Mouse (Mus musculus): ENCODE results near the gene E130116L18Rik.
A peak's percentile ranks its signal among the peaks of the same experiment; 100 is the strongest.
"Not testable (repeated sequence)": the region's sequence is repeated elsewhere in the genome, so short reads cannot be mapped to it uniquely, and the experiment has no call there.

E130116L18Rik gene

GRCm38 (mm10) chr5:25222752-25223702 lies at the start of gene E130116L18Rik:
E130116L18Rik (minus strand) TSS chr5:25223153.
- DNase-seq (ENCODE audit: low spot score) = peak; percentile 96

- DNase-seq (ENCODE audit: low spot score) = no peak
These were observed 45.4 kb upstream of the E130116L18Rik start for GRCm38 (mm10) chr5:25268258-25268888.

- no peak for DNase-seq (ENCODE audit: low spot score)
These were observed 39.3 kb upstream of the E130116L18Rik start for GRCm38 (mm10) chr5:25262266-25262665.

GRCm38 (mm10) chr5:25261452-25261851 lies 38.5 kb upstream of the E130116L18Rik start:
- DNase-seq (ENCODE audit: low spot score) = no peak

- no peak for DNase-seq (ENCODE audit: low spot score)
These were observed 33.7 kb upstream of the E130116L18Rik start for GRCm38 (mm10) chr5:25256686-25257085.

- DNase-seq (ENCODE audit: low spot score) = no peak
These were observed 31.5 kb upstream of the E130116L18Rik start for GRCm38 (mm10) chr5:25254491-25254890.

- DNase-seq (ENCODE audit: low spot score) = no peak
These were observed 30.0 kb upstream of the E130116L18Rik start for GRCm38 (mm10) chr5:25252825-25253544.

- DNase-seq (ENCODE audit: low spot score) = no peak
These were observed 29.5 kb upstream of the E130116L18Rik start for GRCm38 (mm10) chr5:25252423-25252822.

GRCm38 (mm10) chr5:25247036-25247435 lies 24.1 kb upstream of the E130116L18Rik start:
- DNase-seq (ENCODE audit: low spot score) = no peak

- no peak for DNase-seq (ENCODE audit: low spot score)
These were observed 23.5 kb upstream of the E130116L18Rik start for GRCm38 (mm10) chr5:25246473-25246865.

GRCm38 (mm10) chr5:25245806-25246472 lies 23.0 kb upstream of the E130116L18Rik start:
- DNase-seq (ENCODE audit: low spot score) = no peak

- DNase-seq (ENCODE audit: low spot score) = no peak
These were observed 20.1 kb upstream of the E130116L18Rik start for GRCm38 (mm10) chr5:25243101-25243500.

- not testable (repeated sequence) for DNase-seq (ENCODE audit: low spot score)
These were observed 1.4 kb upstream of the E130116L18Rik start for GRCm38 (mm10) chr5:25224377-25224776.

GRCm38 (mm10) chr5:25221604-25222003 lies 1.3 kb downstream of the E130116L18Rik start, which contains the start of gene Galnt11:
Galnt11 (plus strand) TSS chr5:25221904.
- no peak for DNase-seq (ENCODE audit: low spot score)

GRCm38 (mm10) chr5:25215006-25215405 lies 7.9 kb downstream of the E130116L18Rik start:
- DNase-seq (ENCODE audit: low spot score) = peak; percentile 7

- not testable (repeated sequence) for DNase-seq (ENCODE audit: low spot score)
These were observed 9.7 kb downstream of the E130116L18Rik start for GRCm38 (mm10) chr5:25213216-25213615.

GRCm38 (mm10) chr5:25211872-25212271 lies 11.1 kb downstream of the E130116L18Rik start:
- no peak for DNase-seq (ENCODE audit: low spot score)

GRCm38 (mm10) chr5:25190521-25190920 lies 32.4 kb downstream of the E130116L18Rik start:
- DNase-seq (ENCODE audit: low spot score) = no peak

GRCm38 (mm10) chr5:25188802-25189201 lies 34.2 kb downstream of the E130116L18Rik start:
- no peak for DNase-seq (ENCODE audit: low spot score)

GRCm38 (mm10) chr5:25187727-25188126 lies 35.2 kb downstream of the E130116L18Rik start:
- no peak for DNase-seq (ENCODE audit: low spot score)

GRCm38 (mm10) chr5:25184594-25184993 lies 38.4 kb downstream of the E130116L18Rik start:
- no peak for DNase-seq (ENCODE audit: low spot score)

GRCm38 (mm10) chr5:25183595-25183994 lies 39.4 kb downstream of the E130116L18Rik start:
- DNase-seq (ENCODE audit: low spot score) = no peak

Measured in T-cell, adult 2 months (primary cell).